Mouse (Mus musculus): ENCODE measurements around the gene Cd63. TPM values are rescaled to one million over a fixed set of nuclear protein-coding genes. Genes with fewer than 3 reads are reported as not detected.

Gene Cd63
- total RNA-seq, 1 experiment: 226 TPM

DNA sequence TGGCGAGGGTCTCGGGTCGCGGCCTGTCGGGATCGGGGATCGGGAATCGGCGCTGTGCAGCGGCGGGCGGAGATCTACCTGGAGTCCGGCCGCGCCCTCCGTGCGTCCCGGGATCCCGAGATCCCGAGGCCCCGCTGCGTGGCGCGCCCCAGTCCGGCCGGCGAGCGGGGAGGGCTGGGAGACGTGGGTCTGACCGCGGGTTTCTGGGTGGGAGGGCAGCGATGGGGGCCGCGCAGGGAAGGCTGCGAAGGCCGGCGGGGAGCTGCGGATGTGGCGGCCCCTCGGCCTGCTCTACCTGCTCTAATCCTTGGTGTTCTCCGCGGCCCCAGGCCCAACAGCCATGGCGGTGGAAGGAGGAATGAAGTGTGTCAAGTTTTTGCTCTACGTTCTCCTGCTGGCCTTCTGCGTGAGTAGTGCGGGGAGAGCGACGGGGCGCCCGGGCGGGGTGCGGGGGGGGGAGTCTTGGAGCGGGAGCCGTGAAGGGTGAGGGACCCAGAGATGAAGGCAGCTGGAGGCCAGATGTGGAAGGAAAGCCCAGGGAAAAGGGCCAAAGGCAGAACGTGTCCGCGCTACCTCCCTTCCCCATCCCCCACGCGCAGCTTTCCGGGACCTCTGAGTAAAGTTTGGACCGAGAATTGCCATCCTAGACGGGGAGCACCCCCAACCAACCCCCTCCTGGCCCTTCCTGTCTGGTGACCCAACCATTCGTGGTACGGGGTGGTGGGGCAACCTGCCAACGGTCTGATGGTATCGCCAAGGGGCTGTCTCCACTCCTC is 9.5 kb downstream of the Cd63 start:
- Histone ChIP-seq H3K4me1 (ENCODE audit: control insufficient read depth in 2 of 2, insufficient read depth in 2 of 2, low read length in 2 of 2, poor library complexity in 1 of 2) (peaks cover 0 to 12% of the 10 kb centered on the region in 2 experiments; a peak in 3 of 4 replicates), H3K9me3 (ENCODE audit: control insufficient read depth, insufficient read depth, low read depth, low read length) (no peaks in the 10 kb centered on the region), H3K9ac (ENCODE audit: insufficient read depth, low read depth, low read length, poor library complexity, severe bottlenecking) (peak overlapping the region; percentile 97), H3K4me3 (ENCODE audit: insufficient read depth in 1 of 2, low read depth in 1 of 2, low read length in 2 of 2, poor library complexity in 1 of 2, severe bottlenecking in 1 of 2) (peak overlapping the region; percentile 93 to 96), H3K36me3 (ENCODE audit: control insufficient read depth, insufficient read depth, low read length, poor library complexity, severe bottlenecking) (peaks cover 21% of the 10 kb centered on the region), H3K27ac (ENCODE audit: insufficient read depth, low read depth, low read length, poor library complexity, severe bottlenecking) (peak overlapping the region; percentile 17; the same call in 1 of the 2 replicates)
- in situ Hi-C loops (cut with MboI; ENCODE audit: low sequenced_read_pairs in 2 of 2, unreplicated experiment in 2 of 2): no loop called here
- TF ChIP-seq ZNF384 (IDR thresholded peaks at IDR 0.05; ENCODE audit: low read depth, low read length) (no peak), MAFK (IDR thresholded peaks at IDR 0.05; ENCODE audit: insufficient read depth, low read depth, low read length) (no peak), ZC3H11A (IDR thresholded peaks at IDR 0.05; ENCODE audit: borderline replicate concordance, low read depth, low read length) (no peak), CHD2 (IDR thresholded peaks at IDR 0.05; ENCODE audit: low read depth, low read length) (no peak), HCFC1 (IDR thresholded peaks at IDR 0.05; ENCODE audit: borderline replicate concordance, insufficient read depth, low read length) (no peak)
- no peak for DNase-seq (ENCODE audit: low read depth, low spot score)

DNA sequence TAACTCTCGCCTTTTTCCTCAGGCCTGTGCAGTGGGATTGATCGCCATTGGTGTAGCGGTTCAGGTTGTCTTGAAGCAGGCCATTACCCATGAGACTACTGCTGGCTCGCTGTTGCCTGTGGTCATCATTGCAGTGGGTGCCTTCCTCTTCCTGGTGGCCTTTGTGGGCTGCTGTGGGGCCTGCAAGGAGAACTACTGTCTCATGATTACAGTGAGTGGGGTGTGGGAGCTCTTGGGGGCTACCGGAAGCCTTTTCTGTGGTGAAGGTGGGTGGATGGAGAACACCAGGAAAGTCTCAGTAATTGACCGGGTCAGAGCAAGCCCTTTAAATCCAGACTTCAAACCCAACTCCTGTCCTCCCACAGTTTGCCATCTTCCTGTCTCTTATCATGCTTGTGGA is 10.6 kb downstream of the Cd63 start:
- Histone ChIP-seq H3K9me3 (ENCODE audit: control insufficient read depth, insufficient read depth, low read depth, low read length) (no peaks in the 10 kb centered on the region), H3K4me3 (ENCODE audit: insufficient read depth in 1 of 2, low read depth in 1 of 2, low read length in 2 of 2, poor library complexity in 1 of 2, severe bottlenecking in 1 of 2) (peak overlapping the region in 1 of 2 experiments; percentile 96; a peak in 2 of 4 replicates), H3K36me3 (ENCODE audit: control insufficient read depth, insufficient read depth, low read length, poor library complexity, severe bottlenecking) (peaks cover 21% of the 10 kb centered on the region), H3K9ac (ENCODE audit: insufficient read depth, low read depth, low read length, poor library complexity, severe bottlenecking) (peak overlapping the region; percentile 97; the same call in 1 of the 2 replicates), H3K4me1 (ENCODE audit: control insufficient read depth in 2 of 2, insufficient read depth in 2 of 2, low read length in 2 of 2, poor library complexity in 1 of 2) (peaks cover 0 to 12% of the 10 kb centered on the region in 2 experiments; a peak in 2 of 4 replicates), H3K27ac (ENCODE audit: insufficient read depth, low read depth, low read length, poor library complexity, severe bottlenecking) (no peak overlapping the region)
- DNase-seq (ENCODE audit: low read depth, low spot score): no peak
- TF ChIP-seq ZC3H11A (IDR thresholded peaks at IDR 0.05; ENCODE audit: borderline replicate concordance, low read depth, low read length) (no peak), HCFC1 (IDR thresholded peaks at IDR 0.05; ENCODE audit: borderline replicate concordance, insufficient read depth, low read length) (no peak), ZNF384 (IDR thresholded peaks at IDR 0.05; ENCODE audit: low read depth, low read length) (no peak), CHD2 (IDR thresholded peaks at IDR 0.05; ENCODE audit: low read depth, low read length) (no peak), MAFK (IDR thresholded peaks at IDR 0.05; ENCODE audit: insufficient read depth, low read depth, low read length) (no peak)
- in situ Hi-C loops (cut with MboI; ENCODE audit: low sequenced_read_pairs in 2 of 2, unreplicated experiment in 2 of 2): no loop called here

DNA sequence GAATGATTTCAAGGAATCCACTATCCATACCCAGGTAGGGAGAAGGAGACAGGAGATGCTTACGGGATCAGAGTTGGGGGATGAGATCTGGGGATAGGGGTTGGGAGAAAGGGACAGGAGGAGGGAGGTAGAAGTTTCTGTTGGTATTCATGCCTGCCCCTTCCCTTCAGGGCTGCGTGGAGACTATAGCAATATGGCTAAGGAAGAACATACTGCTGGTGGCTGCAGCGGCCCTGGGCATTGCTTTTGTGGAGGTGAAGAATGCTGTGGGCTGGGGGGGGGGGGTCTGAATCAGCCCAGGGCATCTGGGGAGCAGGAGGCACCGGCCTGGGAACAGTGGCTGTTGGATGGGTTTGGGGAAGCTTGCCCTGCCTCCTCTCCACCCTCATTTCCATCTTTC is 11.5 kb downstream of the Cd63 start:
- Histone ChIP-seq H3K4me3 (ENCODE audit: insufficient read depth in 1 of 2, low read depth in 1 of 2, low read length in 2 of 2, poor library complexity in 1 of 2, severe bottlenecking in 1 of 2) (no peak overlapping the region), H3K9me3 (ENCODE audit: control insufficient read depth, insufficient read depth, low read depth, low read length) (no peaks in the 10 kb centered on the region), H3K27ac (ENCODE audit: insufficient read depth, low read depth, low read length, poor library complexity, severe bottlenecking) (no peak overlapping the region), H3K4me1 (ENCODE audit: control insufficient read depth in 2 of 2, insufficient read depth in 2 of 2, low read length in 2 of 2, poor library complexity in 1 of 2) (peaks cover 0 to 12% of the 10 kb centered on the region in 2 experiments; a peak in 2 of 4 replicates), H3K9ac (ENCODE audit: insufficient read depth, low read depth, low read length, poor library complexity, severe bottlenecking) (no peak overlapping the region), H3K36me3 (ENCODE audit: control insufficient read depth, insufficient read depth, low read length, poor library complexity, severe bottlenecking) (peaks cover 25% of the 10 kb centered on the region)
- in situ Hi-C loops (cut with MboI; ENCODE audit: low sequenced_read_pairs in 2 of 2, unreplicated experiment in 2 of 2): no loop called here
- no peak for DNase-seq (ENCODE audit: low read depth, low spot score)
- no peak for TF ChIP-seq ZNF384 (IDR thresholded peaks at IDR 0.05; ENCODE audit: low read depth, low read length)
- no peak for TF ChIP-seq MAFK (IDR thresholded peaks at IDR 0.05; ENCODE audit: insufficient read depth, low read depth, low read length)
- TF ChIP-seq ZC3H11A (IDR thresholded peaks at IDR 0.05; ENCODE audit: borderline replicate concordance, low read depth, low read length): no peak
- no peak for TF ChIP-seq CHD2 (IDR thresholded peaks at IDR 0.05; ENCODE audit: low read depth, low read length)
- TF ChIP-seq HCFC1 (IDR thresholded peaks at IDR 0.05; ENCODE audit: borderline replicate concordance, insufficient read depth, low read length): no peak

GRCm38 (mm10) chr10:128912791-128913190 is 12.0 kb downstream of the Cd63 start:
- no peak overlapping the region for H3K27ac ChIP-seq (ENCODE audit: insufficient read depth, low read depth, low read length, poor library complexity, severe bottlenecking)
- in situ Hi-C loops (cut with MboI; ENCODE audit: low sequenced_read_pairs in 2 of 2, unreplicated experiment in 2 of 2): no loop called here
- peaks cover 30% of the 10 kb centered on the region for H3K36me3 ChIP-seq (ENCODE audit: control insufficient read depth, insufficient read depth, low read length, poor library complexity, severe bottlenecking)
- H3K9me3 ChIP-seq (ENCODE audit: control insufficient read depth, insufficient read depth, low read depth, low read length): no peaks in the 10 kb centered on the region
- no peak overlapping the region for H3K9ac ChIP-seq (ENCODE audit: insufficient read depth, low read depth, low read length, poor library complexity, severe bottlenecking)
- no peak for DNase-seq (ENCODE audit: low read depth, low spot score)
- no peak overlapping the region for H3K4me3 ChIP-seq (ENCODE audit: insufficient read depth in 1 of 2, low read depth in 1 of 2, low read length in 2 of 2, poor library complexity in 1 of 2, severe bottlenecking in 1 of 2)
- H3K4me1 ChIP-seq (ENCODE audit: control insufficient read depth in 2 of 2, insufficient read depth in 2 of 2, low read length in 2 of 2, poor library complexity in 1 of 2): peaks cover 0 to 12% of the 10 kb centered on the region in 2 experiments; a peak in 2 of 4 replicates
- no peak for TF ChIP-seq HCFC1 (IDR thresholded peaks at IDR 0.05; ENCODE audit: borderline replicate concordance, insufficient read depth, low read length)
- TF ChIP-seq CHD2 (IDR thresholded peaks at IDR 0.05; ENCODE audit: low read depth, low read length): no peak
- TF ChIP-seq MAFK (IDR thresholded peaks at IDR 0.05; ENCODE audit: insufficient read depth, low read depth, low read length): no peak
- no peak for TF ChIP-seq ZNF384 (IDR thresholded peaks at IDR 0.05; ENCODE audit: low read depth, low read length)
- no peak for TF ChIP-seq ZC3H11A (IDR thresholded peaks at IDR 0.05; ENCODE audit: borderline replicate concordance, low read depth, low read length)

Data from ES-E14 (cell line).